Mouse (Mus musculus) adrenal gland, adult 18-20 months (tissue): ENCODE measurements around the gene Suv39h2. TPM values are rescaled to one million over a fixed set of nuclear protein-coding genes. Genes with fewer than 3 reads are reported as not detected.
A peak's percentile ranks its signal among the peaks of the same experiment; 100 is the strongest.

Experiments used
- DNase-seq, 2 experiments: peaks; one replicate each; pipeline ENCODE4 v3.0.0; 2021 to 2022; ENCODE audit warnings: low spot score in 2 of 2
- total RNA-seq, 2 experiments: library from RNA; stranded (reverse); gene quantifications; 1 replicate in 1 of 2; 2 replicates in 1 of 2; pipeline ENCODE4 v1.2.3; 2021

Gene Suv39h2
- total RNA-seq, 2 experiments from 2014 or later: 1.5 to 2.0 TPM

- peak; percentile 75 to 78 for DNase-seq
Measured at GRCm38 (mm10) chr2:3423841-3424578, 50.8 kb downstream of the Suv39h2 start, which contains the start of gene Dclre1c. Gene Dclre1c, plus strand, starts transcription at chr2:3424131.

GRCm38 (mm10) chr2:3422548-3422947 is 52.3 kb downstream of the Suv39h2 start, which contains the start of gene Meig1:
Gene Meig1, minus strand, starts transcription at chr2:3422648.
- DNase-seq: no peak

DNA sequence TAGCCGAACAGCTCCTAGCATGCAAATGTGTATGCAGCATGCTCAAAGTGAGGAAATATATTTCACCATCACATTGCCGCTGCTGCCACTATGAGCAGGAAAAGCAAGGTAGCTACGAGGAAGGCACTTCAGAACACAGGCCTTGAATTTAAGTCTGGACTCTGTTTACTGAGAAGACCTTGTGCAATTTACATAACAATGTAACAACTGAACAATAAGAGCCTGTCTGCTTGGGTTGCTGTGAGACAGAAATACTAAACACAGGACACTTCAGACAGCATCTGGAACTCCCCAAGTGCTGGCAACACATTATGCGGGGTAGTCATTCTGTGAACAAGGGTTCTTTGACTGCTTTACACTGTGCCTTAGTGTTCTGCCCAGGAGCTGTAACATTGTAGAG is 54.7 kb downstream of the Suv39h2 start:
- no peak for DNase-seq

DNA sequence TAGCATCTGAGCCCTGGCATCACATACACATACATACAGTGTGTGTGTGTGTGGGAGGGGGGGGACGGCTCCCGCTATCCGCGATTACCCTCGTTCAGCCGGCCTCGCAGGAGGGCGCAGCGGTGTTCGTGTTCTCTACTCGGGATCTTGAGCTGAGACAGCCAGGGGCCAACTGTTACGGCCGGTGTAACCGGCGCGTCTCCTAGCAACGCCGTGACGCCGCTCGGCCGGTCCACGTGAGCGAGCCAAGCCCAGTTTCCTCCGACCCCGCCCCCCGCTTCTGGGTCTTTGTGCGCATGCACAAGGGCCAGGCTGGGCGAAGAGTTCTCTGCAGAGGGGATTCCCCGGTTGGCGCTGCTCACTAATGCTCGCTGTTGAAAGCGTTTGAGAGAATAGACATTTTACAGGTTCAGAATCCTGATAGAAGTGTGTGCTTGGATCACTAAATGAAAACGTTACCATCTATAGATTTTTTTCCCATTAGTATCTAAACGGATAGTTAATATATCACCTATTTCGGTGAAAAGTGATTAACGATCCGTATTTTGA is 55.9 kb downstream of the Suv39h2 start:
- peak; percentile 96 to 97 for DNase-seq

DNA sequence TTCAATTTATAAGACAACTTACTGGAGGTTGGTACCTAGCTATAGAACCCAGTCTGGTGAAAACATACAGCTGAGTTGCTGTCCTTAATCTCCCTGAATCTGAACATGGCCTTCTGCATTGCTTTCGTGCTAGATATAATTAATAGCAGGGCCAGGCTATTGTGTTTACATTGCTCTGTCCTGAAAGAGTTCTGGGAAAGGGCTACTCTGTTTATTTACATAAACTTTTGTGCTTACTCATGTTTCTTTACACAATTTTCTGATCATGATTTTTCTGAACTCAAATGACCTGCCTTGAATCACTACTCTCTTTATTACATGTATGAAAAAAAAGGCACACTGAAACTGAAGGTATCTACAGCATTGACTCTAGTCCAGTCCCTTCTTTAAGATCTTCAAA is 59.2 kb downstream of the Suv39h2 start:
- DNase-seq: no peak

DNA sequence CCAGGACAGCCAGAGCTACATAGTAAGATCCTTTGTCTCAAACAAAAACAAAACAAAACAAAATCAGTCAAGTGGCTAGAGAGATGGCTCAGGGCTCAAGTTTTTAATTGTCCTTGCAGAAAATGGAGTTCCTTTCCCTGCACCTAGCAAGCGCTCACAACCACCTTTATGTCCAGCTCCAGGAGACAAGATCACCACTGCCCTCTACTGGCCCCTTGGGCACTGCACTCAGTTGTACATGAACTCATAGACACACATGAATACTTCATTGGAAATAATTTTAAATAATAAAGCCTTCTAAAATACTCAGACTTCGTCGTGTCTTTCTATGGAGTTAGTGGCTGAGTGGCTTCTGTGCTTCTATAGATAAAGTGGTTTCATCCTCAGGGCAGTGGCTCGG is 60.6 kb downstream of the Suv39h2 start:
- DNase-seq: peak; percentile 51 to 58

GRCm38 (mm10) chr2:3407756-3408155 is 67.1 kb downstream of the Suv39h2 start:
- DNase-seq: no peak

DNA sequence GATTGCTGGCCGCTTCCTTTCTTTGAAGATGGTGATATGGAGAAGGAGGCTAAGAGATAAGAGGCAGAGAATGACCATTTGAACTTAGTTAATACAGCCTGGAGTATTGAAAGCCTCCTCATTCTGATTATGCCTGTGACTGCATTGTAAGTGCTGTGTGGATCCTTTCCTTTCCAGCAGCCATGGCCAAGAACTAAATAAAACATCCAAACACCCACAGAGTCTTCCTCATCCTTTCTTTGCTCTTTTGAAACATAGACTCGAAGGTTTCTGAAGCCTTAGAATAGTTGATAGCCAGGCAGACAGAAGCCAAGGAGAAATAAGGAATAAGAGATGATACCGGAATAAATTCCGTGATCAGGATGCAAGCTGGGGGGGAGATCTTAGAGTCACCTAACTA is 68.8 kb downstream of the Suv39h2 start:
- no peak for DNase-seq

Other genes with a start within 250 kb of the Suv39h2 start
- gene Nmt2, start 190.8 kb downstream of the Suv39h2 start, total RNA-seq: 10 to 100 TPM; 36.6 to 62.1 TPM
- gene Rpp38, start 142.4 kb downstream of the Suv39h2 start, total RNA-seq: 10 to 100 TPM; 13.1 to 16.3 TPM
- gene Acbd7, start 138.9 kb downstream of the Suv39h2 start, total RNA-seq: under 1 TPM in 1 of 2 experiments, not detected in 1; 0.64 TPM
- gene Olah, start 77.8 kb downstream of the Suv39h2 start, total RNA-seq: under 1 TPM in 1 of 2 experiments, not detected in 1; 0.16 TPM
- not detected for gene Meig1, start 52.4 kb downstream of the Suv39h2 start, total RNA-seq
- gene Dclre1c, start 50.9 kb downstream of the Suv39h2 start, total RNA-seq: 1 to 10 TPM; 7.6 to 7.8 TPM
- 1 to 10 TPM; 1.7 to 2.5 TPM for gene Gm45902, start 37.8 kb upstream of the Suv39h2 start, total RNA-seq
- gene Hspa14, start 37.8 kb upstream of the Suv39h2 start, total RNA-seq: 10 to 100 TPM; 33.4 to 37.6 TPM
- 1 to 10 TPM; 3.4 to 4.9 TPM for gene Cdnf, start 38.0 kb upstream of the Suv39h2 start, total RNA-seq
- gene Fam107b, start 95.5 kb upstream of the Suv39h2 start, total RNA-seq: 10 to 100 TPM; 11.2 to 19.0 TPM